Mouse (Mus musculus) gastrocnemius, postnatal 14 days (tissue): ENCODE data around the gene Ccdc3. TPM values are rescaled to one million over a fixed set of nuclear protein-coding genes. Genes with fewer than 3 reads are reported as not detected.
A peak's percentile ranks its signal among the peaks of the same experiment; 100 is the strongest.
"Not testable (repeated sequence)": the region's sequence is repeated elsewhere in the genome, so short reads cannot be mapped to it uniquely, and the experiment has no call there.

Experiments
- DNase-seq: peaks from one replicate; pipeline ENCODE4 v3.0.0; 2021; ENCODE audit warnings: mixed read lengths
- intact Hi-C: fragments of 180-260 bp; cut with DNase I; formaldehyde crosslinking; loops from one replicate; pipeline ENCODE4 v1.15.1; 2025; ENCODE audit warnings: low total_unique reads
- total RNA-seq, 2 experiments: library from RNA; stranded (reverse); gene quantifications; 2 replicates each; pipeline ENCODE4 v1.2.3; 2021

Ccdc3 gene
- total RNA-seq, 2 experiments from 2014 or later = 7.5 to 8.8 TPM

DNA sequence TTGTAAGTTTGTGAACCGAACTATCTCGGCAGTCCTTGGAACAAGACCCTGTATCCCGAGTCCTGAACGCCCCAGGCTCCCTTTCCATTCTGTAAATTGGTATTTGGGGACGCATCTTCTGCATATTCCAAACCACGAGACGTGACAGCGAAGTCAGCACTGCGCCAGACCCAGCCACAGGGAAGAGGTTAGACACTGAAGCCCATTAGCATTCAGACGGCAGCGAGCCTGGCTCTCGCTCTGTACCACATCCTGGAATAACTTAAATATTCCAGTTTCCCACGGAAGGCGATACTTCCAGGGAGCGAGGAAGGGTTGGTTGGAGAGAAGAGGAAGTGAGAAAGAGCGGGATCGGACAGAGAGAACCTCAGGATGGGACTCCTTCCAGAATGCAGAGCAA lies 61.7 kb downstream of the Ccdc3 start:
- intact Hi-C loops = no loop called here
- DNase-seq = no peak

GRCm38 (mm10) chr2:5200817-5201364 lies 63.3 kb downstream of the Ccdc3 start:
- intact Hi-C loops = no loop called here
- DNase-seq = no peak

GRCm38 (mm10) chr2:5203146-5203545 lies 65.6 kb downstream of the Ccdc3 start:
- DNase-seq = no peak
- intact Hi-C loops = no loop called here

- intact Hi-C loops = no loop called here
- no peak for DNase-seq
Measured at GRCm38 (mm10) chr2:5204941-5205340, 67.4 kb downstream of the Ccdc3 start.

DNA sequence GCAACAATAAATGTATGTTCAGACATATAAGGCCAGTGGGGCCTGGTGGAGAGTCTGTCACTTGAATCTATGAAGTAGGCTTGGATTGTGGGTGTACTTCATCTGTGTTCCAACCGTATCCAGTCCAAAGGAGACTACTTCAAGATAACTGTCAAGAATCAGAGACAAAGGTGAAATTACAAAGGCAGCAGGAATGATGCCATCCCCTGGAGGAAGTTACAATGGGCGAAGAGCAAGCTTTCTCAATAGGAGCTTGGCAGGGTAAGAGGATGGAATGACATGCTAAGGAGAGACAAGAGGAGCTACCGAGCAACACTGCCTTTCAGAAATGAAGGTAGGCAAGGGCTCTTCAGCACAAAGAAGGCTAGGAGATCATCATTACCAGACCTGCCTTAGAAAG lies 69.1 kb downstream of the Ccdc3 start:
- DNase-seq = no peak
- intact Hi-C loops = no loop called here

DNA sequence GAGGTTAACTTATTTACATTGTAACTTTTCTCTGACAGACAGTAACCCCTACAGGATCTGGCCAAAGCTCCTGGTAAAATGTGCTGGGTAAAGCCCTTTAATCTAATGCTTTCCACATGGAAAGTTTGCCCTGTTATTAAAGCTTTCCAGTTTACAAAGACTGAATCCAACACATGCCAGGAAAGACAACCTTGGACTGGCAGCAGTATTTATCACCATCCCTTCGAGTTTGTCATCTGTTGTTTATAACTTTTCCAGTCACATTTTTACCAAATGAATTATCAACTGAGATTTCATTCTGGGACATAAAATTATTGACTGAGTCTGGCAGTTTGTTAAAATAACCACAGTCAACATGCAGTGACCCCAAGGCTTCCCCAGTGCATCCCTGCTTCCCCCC lies 77.0 kb downstream of the Ccdc3 start:
- intact Hi-C loops = no loop called here
- no peak for DNase-seq

GRCm38 (mm10) chr2:5215252-5215815 lies 77.8 kb downstream of the Ccdc3 start:
- intact Hi-C loops = no loop called here
- DNase-seq = no peak

GRCm38 (mm10) chr2:5219206-5219605 lies 81.6 kb downstream of the Ccdc3 start:
- no peak for DNase-seq

DNA sequence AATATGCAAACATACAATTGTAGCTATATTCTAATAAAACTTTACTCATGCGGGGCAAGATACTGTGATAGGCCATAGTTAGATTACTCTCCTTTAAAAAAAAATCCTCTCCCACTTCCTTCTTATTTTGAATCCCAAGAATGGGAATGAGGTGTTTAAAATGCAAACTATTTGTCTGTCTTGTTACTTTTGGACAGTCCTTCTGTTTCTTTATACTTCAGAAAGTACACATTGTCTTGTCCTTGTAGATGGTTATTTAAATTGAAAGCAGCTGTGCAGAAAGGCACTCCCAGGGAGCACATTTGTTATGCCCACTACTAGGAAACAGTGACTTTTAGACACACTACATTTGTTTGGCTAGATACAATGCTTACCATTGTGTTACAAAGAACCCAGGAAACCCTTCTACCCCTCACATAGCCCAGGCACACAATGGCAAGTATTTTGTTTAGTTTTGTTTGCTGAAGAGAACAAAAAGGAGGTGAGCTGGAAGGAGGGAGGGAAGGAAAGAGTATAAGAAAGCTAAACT lies 82.3 kb downstream of the Ccdc3 start:
- intact Hi-C loops = no loop called here
- DNase-seq = no peak

More at GRCm38 (mm10) chr2:5219206-5219605, 81.6 kb downstream of the Ccdc3 start:
- intact Hi-C loops = no loop called here

DNA sequence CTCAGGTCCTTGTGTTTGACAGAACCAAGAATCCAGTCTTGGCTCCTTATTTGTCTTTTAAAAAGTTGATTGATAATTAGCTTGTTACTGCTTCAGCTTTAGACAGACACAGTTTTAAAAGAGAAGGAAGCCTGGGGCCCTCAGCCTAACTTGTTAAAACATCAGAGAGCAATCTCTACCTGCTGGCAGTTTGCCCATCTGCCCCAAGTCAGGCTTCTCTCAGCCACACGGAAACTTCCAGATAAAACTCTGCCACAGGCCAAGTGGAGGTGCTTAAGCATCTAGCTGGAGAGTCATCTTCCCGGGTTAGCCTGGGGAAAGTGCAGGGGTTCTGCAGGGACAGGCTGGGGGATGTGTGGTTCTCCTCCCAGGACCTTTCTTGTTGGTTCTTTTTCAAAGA lies 85.0 kb downstream of the Ccdc3 start:
- DNase-seq = no peak
- intact Hi-C loops = no loop called here

DNA sequence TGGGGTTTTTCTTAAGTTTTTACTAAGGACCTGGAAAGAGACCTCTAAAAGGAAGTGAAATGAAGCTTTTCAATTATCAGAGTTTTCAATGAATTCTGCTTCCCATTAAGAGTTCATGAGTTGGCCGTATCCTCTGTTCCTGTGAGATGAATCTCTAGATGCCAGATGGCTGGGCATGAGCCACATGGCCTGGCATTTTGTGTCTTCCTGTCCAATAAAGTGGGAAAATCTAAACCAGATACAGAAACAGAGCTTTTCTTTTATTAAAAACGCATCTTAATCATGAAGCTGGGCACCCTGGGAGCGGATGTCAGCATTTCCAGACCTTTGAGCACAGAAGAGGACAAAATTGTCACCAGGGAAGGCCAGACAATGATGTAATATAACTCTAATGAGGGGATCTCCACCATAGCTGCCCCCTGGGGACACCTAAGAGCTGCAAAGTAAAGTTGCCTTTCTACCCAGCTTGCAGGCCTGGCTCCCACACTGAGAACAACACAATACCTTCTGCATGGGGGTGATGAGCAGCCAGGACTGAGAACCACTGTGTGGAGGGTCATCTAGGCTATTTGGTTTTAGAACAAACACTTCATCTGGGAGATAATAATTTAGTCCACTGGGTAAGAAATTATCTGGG lies 99.4 kb downstream of the Ccdc3 start:
- DNase-seq = no peak
- intact Hi-C loops = no loop called here

DNA sequence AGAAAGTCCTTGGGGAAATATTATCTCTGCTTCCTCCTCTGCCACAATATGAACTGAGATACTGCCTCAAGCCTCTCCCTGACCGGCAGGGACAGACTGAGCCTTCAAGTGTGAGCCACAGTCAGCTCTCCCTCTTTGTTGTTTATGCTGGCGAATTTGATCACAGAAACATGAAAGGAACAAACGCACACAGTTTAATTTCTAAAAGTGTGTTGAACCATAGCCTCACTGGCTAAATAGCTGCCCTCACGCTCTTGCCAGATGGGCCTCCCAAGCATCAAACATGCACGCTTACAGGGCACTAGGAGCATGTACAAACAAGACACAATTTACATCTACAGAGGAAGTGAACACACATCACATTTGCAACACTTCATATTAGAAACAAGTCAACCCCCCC lies 100.3 kb downstream of the Ccdc3 start:
- no peak for DNase-seq
- intact Hi-C loops = no loop called here

GRCm38 (mm10) chr2:5239492-5239891 lies 101.9 kb downstream of the Ccdc3 start:
- intact Hi-C loops = no loop called here
- DNase-seq = no peak

DNA sequence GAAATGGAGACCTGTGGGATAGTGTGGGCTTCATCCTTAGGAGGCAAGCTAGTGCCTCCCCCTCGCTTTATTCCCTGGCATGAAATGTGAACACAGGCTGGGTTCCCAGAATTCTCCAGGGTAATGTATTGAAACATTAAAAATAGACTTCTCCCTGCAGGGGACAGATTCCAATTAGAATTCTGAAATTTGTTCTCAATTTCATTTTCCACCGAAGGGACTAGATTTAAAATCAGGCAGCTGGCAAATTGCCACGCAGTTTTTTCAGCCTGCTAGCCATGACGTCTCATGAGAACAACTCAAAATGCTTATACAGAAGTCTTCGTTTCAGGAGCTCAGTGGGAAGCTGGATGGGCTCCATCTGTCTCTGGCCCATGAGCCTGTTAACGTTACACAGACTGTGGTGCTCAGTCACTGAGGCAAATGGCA lies 103.9 kb downstream of the Ccdc3 start:
- intact Hi-C loops = no loop called here
- DNase-seq = peak; percentile 54

GRCm38 (mm10) chr2:5249199-5249598 lies 111.6 kb downstream of the Ccdc3 start:
- DNase-seq, intact Hi-C loops: not testable (repeated sequence)

DNA sequence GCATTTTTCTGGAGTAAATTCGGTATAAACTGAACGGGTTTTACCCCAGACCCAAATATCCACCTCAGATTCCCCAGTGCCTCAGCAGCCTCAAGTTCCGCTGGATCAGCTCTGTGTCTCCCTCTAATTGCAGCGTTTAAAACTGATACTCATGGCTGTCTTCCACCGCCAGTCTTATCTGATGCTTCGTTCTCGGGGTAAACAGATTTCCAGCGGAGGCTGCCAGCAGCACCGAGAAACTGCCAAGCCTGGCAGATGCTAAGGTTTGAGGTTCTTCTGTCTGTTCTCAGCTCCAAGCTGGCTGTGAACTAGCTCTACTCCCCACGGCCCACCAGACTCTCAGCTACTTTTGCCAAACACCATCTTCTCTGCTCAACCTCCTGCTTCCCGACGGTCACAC lies 112.4 kb downstream of the Ccdc3 start:
- peak; percentile 73 for DNase-seq
- intact Hi-C loops = no loop called here

DNA sequence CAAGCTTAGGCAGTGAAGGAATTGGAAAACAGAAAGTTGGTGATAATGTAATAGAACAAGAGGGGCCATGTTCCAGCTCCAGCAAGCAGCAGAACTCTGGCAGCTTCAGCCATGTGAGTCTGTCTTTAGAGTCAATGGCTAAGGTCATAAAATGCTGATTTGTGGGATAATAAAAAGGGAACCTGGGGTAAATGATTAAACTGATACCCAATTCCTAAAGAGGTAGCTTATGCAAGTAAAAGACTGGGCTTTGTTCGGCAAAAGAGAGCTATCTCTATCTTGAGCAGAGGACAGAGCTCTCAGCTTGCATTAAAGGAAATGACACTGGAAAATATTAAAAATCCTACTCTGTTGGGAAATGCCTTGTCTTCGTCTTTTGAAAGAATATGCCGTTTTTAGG lies 120.7 kb downstream of the Ccdc3 start:
- no peak for DNase-seq
- intact Hi-C loops = no loop called here

GRCm38 (mm10) chr2:5262279-5262678 lies 124.7 kb downstream of the Ccdc3 start:
- intact Hi-C loops = no loop called here
- no peak for DNase-seq

- DNase-seq = no peak
- intact Hi-C loops = no loop called here
Measured at GRCm38 (mm10) chr2:5267980-5268379, 130.4 kb downstream of the Ccdc3 start.
